Mouse (Mus musculus) colon, adult 2 months (tissue): ENCODE data around the gene Zfp229. TPM values are rescaled to one million over a fixed set of nuclear protein-coding genes. Genes with fewer than 3 reads are reported as not detected.

Experiments
- polyA plus RNA-seq: library from polyadenylated mRNA; depleted of rRNA; stranded (reverse); fragments of >200 nt; gene quantifications from 2 replicates; pipeline ENCODE4 v1.2.3, GENCODE M21; 2012; rRNA removed

The Zfp229 gene
- polyA plus RNA-seq, result 1.2 and 1.3 TPM in 2 replicates

DNA sequence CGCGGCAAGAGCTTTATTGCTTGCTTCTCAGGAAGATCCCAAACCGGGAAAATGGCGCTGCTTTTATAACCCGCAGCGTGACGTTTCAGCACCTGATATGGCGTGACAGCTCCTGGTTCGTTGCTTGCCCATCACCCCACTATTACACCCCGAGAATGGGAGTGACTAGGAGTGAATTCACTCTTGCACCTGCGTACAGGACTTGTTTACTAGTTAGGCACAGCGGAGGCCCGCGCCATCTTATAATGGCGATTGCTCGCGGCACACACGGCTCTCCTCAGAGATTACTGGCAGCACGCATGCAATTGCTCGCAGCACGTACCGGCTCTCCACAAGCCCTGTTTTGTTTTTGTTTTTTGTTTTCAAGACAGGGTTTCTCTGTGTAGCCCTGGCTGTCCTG, at the start of gene Zfp229:
Gene Zfp229 (plus strand): TSS at position 301 of the 400 bp plus-strand sequence.

DNA sequence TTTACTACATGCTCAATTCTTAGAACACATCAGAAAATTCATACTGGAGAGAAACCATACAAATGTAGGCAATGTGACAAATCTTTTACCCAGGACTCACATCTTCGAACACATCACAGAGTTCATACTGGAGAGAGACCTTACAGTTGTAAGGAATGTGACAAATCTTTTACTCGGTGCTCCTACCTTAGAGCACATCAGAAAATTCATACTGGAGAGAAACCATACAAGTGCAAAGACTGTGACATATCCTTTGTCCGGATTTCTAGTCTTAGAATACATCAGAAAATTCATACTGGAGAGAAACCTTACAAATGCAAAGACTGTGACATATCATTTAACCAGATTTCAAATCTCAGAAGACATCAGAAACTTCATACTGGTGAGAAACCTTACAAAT, 39.0 kb upstream of the Zfp229 start, which contains the start of gene Gm10226:
Gene Gm10226 (plus strand): TSS at position 301 of the 400 bp plus-strand sequence.

DNA sequence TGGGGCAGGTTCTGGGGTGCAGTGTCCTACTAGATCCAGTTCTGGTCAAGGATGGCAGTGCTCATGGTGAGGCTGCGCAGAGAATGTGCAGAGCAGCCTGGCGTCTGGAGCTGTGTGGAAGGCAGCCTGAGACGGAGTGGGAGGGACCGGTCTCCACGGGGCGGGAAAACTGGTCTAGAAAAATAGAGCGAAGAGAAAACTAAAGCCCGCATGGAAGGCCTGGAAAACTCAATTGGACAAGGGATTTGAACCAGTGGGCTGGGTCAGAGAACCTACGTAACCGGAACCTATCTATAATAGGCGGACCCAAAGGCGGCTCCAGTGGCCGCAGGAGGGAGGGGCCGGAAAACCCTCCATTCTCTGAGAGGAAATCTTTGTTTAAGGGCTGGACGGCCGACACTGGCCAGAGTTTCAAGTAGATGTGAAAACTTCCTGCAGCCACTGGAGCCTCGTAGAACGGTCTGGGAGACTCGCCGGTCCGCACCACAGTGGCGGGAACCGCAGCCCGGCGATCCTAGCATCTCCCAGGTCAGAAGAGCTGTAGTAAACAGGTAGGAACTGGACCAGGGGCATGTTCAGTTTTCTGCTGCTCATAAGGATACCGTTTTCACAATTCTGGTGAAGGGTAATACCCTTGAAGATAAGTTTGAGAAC, 23.1 kb upstream of the Zfp229 start, which contains the start of gene Zfp760:
Gene Zfp760 (plus strand): TSS at position 399 of the 654 bp plus-strand sequence.

Other genes starting within 250 kb of the Zfp229 start
- 2.3 and 3.3 TPM in 2 replicates for gene Zfp53, start 241.8 kb upstream of the Zfp229 start, polyA plus RNA-seq
- 0.15 and 0.22 TPM in 2 replicates for gene Zfp52, start 195.3 kb upstream of the Zfp229 start, polyA plus RNA-seq
- 0.88 and 1.2 TPM in 2 replicates for gene Zfp948, start 163.8 kb upstream of the Zfp229 start, polyA plus RNA-seq
- gene Zfp983, start 80.2 kb upstream of the Zfp229 start, polyA plus RNA-seq, result 0.30 and 0.36 TPM in 2 replicates
- gene Gm10226, start 38.9 kb upstream of the Zfp229 start, polyA plus RNA-seq, result not detected in 2 replicates
- 0.27 and 0.32 TPM in 2 replicates for gene Zfp760, start 23.1 kb upstream of the Zfp229 start, polyA plus RNA-seq
- 0.07 and 0.13 TPM in 2 replicates for gene Zfp820, start 115.0 kb downstream of the Zfp229 start, polyA plus RNA-seq
- 0.80 and 0.84 TPM in 2 replicates for gene Zfp995, start 179.1 kb downstream of the Zfp229 start, polyA plus RNA-seq
- 1.1 and 1.6 TPM in 2 replicates for gene Zfp942, start 231.7 kb downstream of the Zfp229 start, polyA plus RNA-seq
- gene Zfp943, start 231.8 kb downstream of the Zfp229 start, polyA plus RNA-seq, result 2.2 and 3.9 TPM in 2 replicates